Mouse (Mus musculus): ENCODE results near the gene Iqca. TPM values are rescaled to one million over a fixed set of nuclear protein-coding genes. Genes with fewer than 3 reads are reported as not detected.

The Iqca gene
- total RNA-seq (2021), result under 1 TPM in 1 of 2 experiments, not detected in 1; 0.69 TPM
- long read RNA-seq, experiment 1, result 0 reads
- long read RNA-seq, experiment 2, result 0 reads

GRCm38 (mm10) chr1:90153099-90153744, at the start of gene Iqca:
TSS of gene Iqca (minus strand) at chr1:90153401.
- peak; percentile 64 to 78 for DNase-seq

DNA sequence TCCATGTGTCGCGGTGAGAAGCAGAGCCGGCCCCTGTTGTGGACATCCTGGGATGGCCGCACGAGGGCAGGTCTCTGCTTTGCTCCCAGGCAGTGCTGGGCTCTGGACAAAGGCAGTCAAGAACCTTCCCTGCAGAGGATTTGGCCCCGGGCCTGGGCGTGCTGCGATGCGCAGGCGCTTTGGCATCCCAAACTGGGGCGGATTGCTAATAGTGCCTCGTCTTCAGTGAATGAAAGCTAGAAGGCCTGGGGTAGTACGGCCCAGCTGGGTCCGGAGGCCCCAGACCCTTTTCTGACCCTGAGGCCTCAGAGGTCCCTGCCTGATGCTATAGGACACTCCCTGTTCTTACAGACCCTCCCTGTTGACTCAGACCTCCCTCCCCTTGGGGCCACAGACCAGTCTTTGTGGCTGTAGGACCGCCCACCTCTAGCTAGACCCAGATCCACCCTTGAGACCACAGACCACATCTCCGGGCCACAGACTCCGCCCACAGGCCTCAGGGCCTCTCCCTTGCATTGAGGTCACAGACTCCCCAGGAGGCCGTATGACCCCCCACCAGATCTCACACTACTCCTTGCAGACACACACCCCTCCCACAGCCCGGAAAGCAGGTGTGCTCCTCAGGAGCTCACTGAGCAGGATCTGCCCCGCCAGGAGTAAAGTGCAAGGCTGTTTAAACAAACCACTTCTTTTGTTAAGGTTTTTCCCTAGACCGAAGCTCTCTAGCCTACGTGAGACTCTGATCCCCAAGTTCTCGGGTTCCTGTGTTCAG, 49.2 kb upstream of the Iqca start:
- peak; percentile 93 to 95 for DNase-seq

DNA sequence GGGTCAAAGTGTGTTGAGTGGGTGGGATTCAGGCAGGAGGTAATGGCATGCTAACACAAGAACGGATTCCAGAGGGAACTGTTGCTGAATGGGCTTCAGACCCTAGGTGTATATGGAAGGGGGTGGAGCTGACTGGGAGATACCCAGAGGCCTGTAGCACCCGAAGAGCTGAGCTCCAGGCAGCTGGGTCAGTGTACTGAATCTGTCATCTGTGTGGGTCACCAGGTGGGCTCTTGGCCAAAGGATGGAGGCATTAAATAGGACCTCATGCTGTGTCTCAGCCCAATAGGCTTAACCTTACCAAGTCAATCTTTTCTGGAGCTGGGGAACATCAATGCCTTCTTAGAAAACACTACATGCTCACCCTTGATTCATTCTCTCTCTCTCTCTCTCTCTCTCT, 48.5 kb upstream of the Iqca start:
- DNase-seq, result no peak

GRCm38 (mm10) chr1:90201246-90201645, 48.0 kb upstream of the Iqca start:
- DNase-seq, result peak in 1 of 2 experiments; percentile 46

DNA sequence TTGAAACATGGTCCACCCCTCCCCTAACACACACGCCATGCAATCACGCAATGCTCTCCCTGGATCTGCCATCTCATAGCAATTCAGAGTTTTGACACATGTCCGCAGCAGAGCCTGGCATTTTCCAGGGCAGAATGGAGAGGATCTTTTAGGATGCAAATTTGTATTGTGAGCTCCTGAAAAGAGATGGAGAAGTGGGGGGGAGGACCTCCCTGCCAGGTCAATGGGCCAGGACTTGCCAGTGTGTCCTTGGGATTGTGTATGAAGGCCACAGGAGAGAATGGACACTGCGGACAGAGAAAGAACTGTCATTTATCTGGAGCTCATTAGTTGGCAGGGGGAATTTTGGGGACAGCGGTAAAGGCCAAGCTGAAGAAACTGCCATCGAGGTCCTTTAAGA, 35.8 kb upstream of the Iqca start:
- no peak for DNase-seq

GRCm38 (mm10) chr1:90186874-90187273, 33.7 kb upstream of the Iqca start:
- DNase-seq, result no peak

DNA sequence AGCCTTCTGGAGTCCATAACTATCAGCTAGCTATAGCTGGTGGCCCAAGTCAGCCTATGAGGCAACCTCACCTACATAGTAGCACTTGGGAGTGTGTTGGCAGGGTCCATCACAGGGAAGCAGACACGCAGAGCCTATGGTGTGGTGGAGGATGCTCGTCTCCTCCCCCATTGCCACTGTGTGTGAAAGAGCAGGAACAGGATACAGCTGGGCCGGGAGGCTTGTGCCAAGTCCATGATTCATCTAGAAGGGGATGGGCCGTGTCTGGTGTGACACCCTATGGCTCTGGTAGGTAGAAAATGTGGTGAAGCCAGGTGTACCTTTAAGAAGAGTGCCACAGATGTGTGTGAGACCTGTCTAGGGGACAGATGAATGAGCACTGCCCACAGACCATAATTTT, 33.0 kb upstream of the Iqca start:
- DNase-seq, result peak in 1 of 2 experiments; percentile 19

- no peak for DNase-seq
These were observed 30.4 kb upstream of the Iqca start for GRCm38 (mm10) chr1:90183602-90184001.

DNA sequence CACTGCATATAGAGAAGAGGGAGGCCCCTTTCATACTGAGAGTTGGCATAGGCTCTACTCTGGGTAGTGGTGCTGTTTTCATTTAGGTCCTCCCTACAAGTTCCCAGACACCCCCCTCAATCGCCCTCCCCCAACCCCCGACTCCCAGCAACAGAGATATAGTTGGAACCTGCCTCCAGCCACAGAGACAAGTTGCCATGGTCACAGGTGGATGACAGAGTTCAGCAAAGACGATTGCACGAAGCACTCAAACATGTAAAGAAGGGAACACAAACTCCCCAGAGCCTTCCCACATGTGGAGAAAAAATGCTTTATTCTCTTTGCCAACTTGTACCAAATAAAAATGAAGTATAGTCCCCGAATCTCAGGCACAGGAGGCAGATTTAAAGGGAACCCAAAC, 29.3 kb upstream of the Iqca start:
- DNase-seq, result no peak

GRCm38 (mm10) chr1:90180966-90181699, 27.9 kb upstream of the Iqca start:
- no peak for DNase-seq

DNA sequence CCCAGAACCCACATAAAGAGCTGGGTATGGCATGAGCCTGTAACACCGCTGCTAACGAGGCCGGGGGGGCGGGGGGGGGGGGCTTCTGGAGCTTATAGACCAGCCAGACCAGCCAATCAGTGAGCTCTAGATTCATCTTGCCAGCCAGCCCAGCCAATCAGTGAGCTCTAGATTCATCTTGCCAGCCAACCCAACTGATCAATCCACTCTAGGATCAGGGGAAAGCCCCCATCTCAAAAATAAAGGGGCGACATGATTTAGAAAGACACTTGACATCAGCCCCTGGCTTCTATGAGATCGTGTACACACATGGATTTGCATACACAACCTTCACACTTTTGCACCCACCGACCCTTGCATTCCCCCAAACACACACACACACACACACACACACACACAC, 27.3 kb upstream of the Iqca start:
- no peak for DNase-seq

DNA sequence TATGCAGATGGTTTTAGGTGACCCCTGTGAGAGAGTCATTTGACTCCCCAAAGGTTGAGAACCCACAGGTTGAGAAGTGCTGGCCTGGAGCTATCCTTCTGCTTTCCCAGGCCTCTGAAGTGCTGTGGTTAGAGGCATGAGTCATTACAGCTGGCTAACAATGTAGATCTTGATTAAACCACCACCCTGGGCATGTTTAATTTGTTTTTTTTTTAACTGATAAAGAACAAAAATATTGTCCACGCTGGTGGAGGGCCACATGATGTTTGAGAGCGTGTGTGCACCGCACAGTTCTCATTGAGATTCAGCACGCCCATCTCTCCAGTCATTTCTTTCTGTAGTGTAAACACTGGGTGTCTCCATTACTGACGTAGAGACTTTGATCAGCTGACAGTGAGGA, 24.8 kb upstream of the Iqca start:
- DNase-seq, result no peak

DNA sequence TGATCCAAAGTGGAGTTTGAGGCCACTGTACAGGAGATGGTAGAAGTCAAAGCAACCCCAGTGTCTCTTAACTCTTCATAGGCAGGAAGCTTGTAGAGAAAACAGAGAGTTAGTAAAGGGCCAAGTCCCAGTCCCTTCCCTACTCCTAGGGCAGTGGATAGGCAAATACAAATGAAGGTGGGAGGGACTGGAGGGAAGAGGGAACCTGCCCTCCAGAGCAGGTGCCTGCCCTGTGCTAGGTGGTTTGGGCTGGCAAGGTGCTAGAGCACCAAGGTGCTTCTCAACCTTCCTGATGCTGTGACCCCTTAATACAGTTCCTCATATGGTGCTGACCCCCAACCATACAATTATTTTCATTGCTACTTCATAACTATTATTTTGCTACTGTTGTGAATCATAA, 24.4 kb upstream of the Iqca start:
- no peak for DNase-seq

DNA sequence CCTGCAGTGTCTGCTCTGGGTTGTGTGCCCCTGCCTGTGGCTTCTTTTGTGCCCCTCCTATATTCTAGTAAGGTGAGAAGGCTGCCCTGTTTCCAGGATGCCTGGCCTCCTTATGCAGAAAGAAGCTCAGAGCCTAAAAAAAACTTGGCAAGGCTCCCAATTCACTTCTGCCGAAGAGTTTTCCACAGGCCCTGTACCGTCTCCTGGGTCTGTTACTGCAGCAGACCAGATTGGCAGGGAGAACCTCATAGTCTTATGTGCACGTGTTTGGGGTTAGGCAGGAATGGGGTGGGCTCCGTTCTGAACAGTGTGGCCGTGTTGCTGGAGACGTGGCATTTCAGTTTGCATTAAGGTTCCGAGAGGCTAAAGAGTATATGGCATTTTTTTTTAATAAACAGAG, 23.0 kb upstream of the Iqca start:
- peak in 1 of 2 experiments; percentile 13 for DNase-seq

DNA sequence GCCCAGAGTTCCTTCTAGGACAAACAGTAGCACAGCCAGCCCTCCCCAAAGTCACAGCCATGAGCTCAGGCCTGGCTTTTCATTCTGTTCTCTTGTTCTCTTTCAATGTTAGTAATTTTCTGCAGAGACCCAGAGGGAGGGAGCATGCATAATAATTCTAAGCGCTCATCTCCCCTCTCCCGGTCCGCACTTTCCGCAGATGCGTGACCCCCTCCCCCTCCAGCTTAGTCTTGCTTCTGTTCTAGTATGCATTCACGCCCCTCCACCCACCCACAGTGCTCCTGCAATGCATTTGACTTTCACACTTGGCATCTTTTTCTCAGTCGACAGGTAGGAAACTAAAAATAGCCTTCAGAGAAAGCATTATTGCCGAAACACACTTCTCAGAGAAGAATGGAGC, 21.1 kb upstream of the Iqca start:
- DNase-seq, result no peak

DNA sequence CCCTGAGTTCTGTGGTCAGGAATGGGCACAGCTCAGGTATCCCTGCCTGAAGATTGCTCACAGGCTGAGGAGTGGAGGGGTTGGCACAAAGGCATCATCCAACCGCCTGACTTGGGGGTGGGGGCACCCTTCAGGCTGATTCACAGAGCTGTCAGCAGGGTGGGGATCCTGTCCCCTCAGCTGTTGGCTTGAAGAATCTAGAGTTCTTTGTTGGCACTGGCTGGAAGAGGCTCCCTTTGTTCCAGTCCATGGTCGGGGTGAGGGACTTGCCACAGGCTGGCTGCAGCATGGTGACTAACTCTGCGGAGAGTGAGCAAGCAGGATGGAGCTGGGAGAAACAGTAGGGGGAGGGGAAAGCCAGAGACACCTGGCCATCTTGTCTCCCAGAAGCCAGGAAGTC, 11.1 kb upstream of the Iqca start:
- DNase-seq, result no peak

DNA sequence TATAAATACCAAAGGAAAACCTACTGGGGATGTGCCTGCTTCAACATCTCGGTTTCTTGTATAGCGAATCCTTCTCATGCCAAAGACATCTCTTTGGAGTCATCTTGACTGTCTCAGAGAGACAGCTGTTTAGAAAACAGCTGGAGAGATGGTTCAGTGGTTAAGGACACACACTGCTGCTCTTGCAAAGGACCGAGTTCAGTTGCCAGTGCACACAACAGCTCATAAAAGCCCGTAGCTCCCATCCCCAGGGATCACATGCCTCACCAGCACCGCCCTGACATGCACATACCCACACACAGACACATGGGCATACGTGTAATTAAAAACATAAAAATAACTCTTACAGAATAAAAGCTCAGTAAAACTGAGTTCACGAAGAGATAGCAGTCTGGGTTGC, 10.0 kb upstream of the Iqca start:
- no peak for DNase-seq

- peak; percentile 13 to 59 for DNase-seq
These were observed 9.2 kb upstream of the Iqca start for GRCm38 (mm10) chr1:90162379-90162857.

GRCm38 (mm10) chr1:90161623-90162022, 8.4 kb upstream of the Iqca start:
- DNase-seq, result peak; percentile 28 to 69

DNA sequence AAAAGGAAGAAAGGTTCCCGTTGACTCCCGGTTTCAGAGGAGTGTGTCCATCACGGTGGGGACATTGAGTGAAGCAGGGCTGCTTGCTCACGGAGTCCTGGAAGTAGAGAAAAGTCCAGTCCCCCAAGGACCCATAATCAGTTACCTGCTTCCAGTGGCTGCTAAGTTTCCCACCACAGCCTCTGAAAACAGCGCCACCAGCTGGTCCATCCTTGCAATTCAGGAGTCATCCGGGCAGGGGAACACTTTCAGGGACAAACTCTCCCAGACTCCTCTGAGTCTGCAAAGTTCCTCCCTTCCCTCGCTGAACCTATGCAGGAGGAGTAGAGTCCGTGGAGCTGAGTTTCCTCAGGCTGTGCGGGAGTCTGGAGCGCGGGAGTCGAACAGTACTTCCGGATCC, 6.7 kb upstream of the Iqca start:
- no peak for DNase-seq

GRCm38 (mm10) chr1:90156589-90156988, 3.4 kb upstream of the Iqca start:
- no peak for DNase-seq

- DNase-seq, result no peak
These were observed 586 bp upstream of the Iqca start for GRCm38 (mm10) chr1:90153787-90154186.

DNA sequence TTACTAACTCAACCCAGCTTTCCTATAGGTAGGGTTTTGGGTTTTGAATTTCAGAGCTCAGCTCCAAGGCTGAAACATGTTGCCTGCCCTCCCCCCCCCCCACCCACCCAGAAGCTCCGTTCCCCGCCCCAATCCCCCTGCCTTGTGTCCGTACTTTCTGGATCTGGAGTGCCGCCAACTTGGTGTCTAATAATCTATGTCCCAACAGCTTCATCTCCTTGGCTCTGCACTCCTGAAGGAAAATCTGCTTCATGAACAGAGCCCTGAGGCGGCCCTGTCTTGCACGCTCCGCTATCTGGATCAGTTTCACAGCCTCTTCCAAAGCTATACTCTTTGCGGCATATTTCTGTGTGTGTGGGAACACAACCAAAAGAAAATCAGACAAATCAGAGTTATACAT, 13.5 kb downstream of the Iqca start:
- DNase-seq, result no peak

Data from heart, adult 18-20 months (tissue).